Mouse (Mus musculus) monocyte, adult 59 days (primary cell): Measurements from ENCODE around the gene Fancg. TPM values are rescaled to one million over a fixed set of nuclear protein-coding genes. Genes with fewer than 3 reads are reported as not detected.

Source experiments
- total RNA-seq, 2 experiments: library from RNA; stranded (reverse); gene quantifications; one replicate each; pipeline ENCODE4 v1.2.4; 2023

Fancg gene
- total RNA-seq: 10 to 100 TPM; 18.4 to 23.1 TPM

GRCm38 (mm10) chr4:43010161-43011038, at the start of gene Fancg:
Fancg (minus strand) TSS chr4:43010506.

GRCm38 (mm10) chr4:43058753-43059654, 48.7 kb upstream of the Fancg start, which contains the start of gene Unc13b:
Unc13b (plus strand) TSS chr4:43058953.

GRCm38 (mm10) chr4:43045659-43046302, 35.5 kb upstream of the Fancg start, which contains the start of gene Fam214b:
Fam214b (minus strand) TSS chr4:43046220.

GRCm38 (mm10) chr4:43031237-43031995, 21.1 kb upstream of the Fancg start, which contains the start of gene Stoml2:
Stoml2 (minus strand) TSS chr4:43031710.

GRCm38 (mm10) chr4:43025084-43025960, 15.0 kb upstream of the Fancg start, which contains the start of gene Pigo:
Pigo (minus strand) TSS chr4:43025819.

GRCm38 (mm10) chr4:43000141-43000986, 9.9 kb downstream of the Fancg start, which contains the start of gene Vcp:
Vcp (minus strand) TSS chr4:43000507.

GRCm38 (mm10) chr4:42969304-42969703, 41.0 kb downstream of the Fancg start, which contains the start of gene 1700022I11Rik:
1700022I11Rik (plus strand) TSS chr4:42969604.

Other genes starting within 250 kb of the Fancg start
- not detected for gene Ccl21a, start 236.5 kb downstream of the Fancg start, total RNA-seq
- not detected for gene Fam205a1, start 156.6 kb downstream of the Fancg start, total RNA-seq
- not detected for gene Gm12394, start 153.7 kb downstream of the Fancg start, total RNA-seq
- gene Fam205c, start 136.3 kb downstream of the Fancg start, total RNA-seq: not detected
- not detected for gene Phf24, start 93.8 kb downstream of the Fancg start, total RNA-seq
- gene Dnajb5, start 60.7 kb downstream of the Fancg start, total RNA-seq: 10 to 100 TPM; 14.3 to 14.6 TPM
- not detected for gene 1700022I11Rik, start 40.9 kb downstream of the Fancg start, total RNA-seq
- 100 to 1,000 TPM; 115 to 119 TPM for gene Vcp, start 10.0 kb downstream of the Fancg start, total RNA-seq
- gene Pigo, start 15.3 kb upstream of the Fancg start, total RNA-seq: 10 to 100 TPM; 11.7 to 12.1 TPM
- 10 to 100 TPM; 61.5 to 64.6 TPM for gene Stoml2, start 21.2 kb upstream of the Fancg start, total RNA-seq
- gene Fam214b, start 35.7 kb upstream of the Fancg start, total RNA-seq: 10 to 100 TPM; 54.2 to 74.8 TPM
- 1 to 10 TPM; 2.9 to 3.3 TPM for gene Unc13b, start 48.4 kb upstream of the Fancg start, total RNA-seq